Mouse (Mus musculus) bone marrow, adult 2 months (tissue): ENCODE results near the gene Tmem205.

Source experiments
- CTCF ChIP-seq: fragments of 200-500 bp; IDR thresholded peaks from 2 replicates; pipeline ENCODE4 v1.5.1; 2011; ENCODE audit warnings: low read length, control low read depth; ENCODE audit not compliant: control insufficient read depth, insufficient read depth
- POLR2A ChIP-seq: fragments of 200-500 bp; IDR thresholded peaks from 2 replicates; pipeline ENCODE4 v1.6.1; 2011; ENCODE audit warnings: low read depth, mild to moderate bottlenecking, control low read depth, low read length, borderline replicate concordance; ENCODE audit not compliant: control insufficient read depth

DNA sequence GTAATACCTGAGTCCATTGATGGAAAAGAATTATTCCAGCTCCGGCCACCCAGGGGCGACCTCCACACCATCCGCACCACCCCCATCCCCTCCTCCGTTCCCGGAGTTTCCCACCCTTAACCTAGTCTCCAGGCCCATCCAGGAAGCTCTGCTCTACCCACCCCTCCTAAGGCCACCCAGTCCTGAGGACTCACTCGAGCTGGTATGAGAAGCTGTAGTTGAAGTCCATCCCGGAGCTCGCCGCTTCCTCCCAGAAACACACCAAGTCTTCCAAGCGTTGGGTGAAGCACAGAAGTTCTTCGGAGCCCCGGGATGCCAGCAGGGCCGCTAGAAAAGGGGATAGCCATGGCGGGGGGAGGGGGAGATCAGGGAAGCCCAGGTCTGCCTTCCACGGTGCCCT is 34.7 kb upstream of the Tmem205 start:
- TF ChIP-seq CTCF (no peak), POLR2A (no peak)
